8 mouse cellular contexts compared by ENCODE assay signal in the genomic region with DNA sequence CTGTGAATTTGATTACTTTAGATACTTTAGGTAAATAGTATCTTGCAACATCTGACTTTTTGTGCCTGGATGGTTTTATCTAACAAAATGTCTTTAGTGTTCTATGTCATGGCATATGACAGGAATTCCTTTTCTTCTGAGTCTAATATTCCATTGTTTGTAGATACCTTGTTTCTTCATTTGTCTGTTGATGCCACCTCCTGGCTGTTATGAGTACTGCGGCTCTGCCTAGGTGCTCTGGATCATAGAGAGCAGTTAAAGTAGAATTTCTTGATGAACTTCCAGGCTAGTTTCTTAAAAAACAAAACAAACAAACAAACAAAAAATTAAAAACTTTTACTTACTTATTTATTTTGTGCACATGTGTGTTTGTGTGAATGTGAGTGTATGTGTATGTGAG.
DNase-seq lines count a peak whose midpoint lies in the region; ATAC-seq and TF ChIP-seq lines count a peak whose summit lies in the region.

No protein-coding gene starts in this region.

- H3K36me3 ChIP-seq in spleen, adult 2 months (ENCODE audit: control insufficient read depth, insufficient read depth, low read length) = no peaks in the 10 kb centered on the region
- H3K36me3 ChIP-seq in forebrain, embryonic 16.5 days (ENCODE audit: control insufficient read depth, insufficient read depth) = no peaks in the 10 kb centered on the region

- 46% methylated on average over 1 of the region's 1 CpGs for WGBS in spleen, adult 2 months
- 80% methylated on average over 1 of the region's 1 CpGs for WGBS in forebrain, embryonic 16.5 days

- peaks cover 4% of the 10 kb centered on the region; the same call in 1 of the 2 replicates for H3K4me1 ChIP-seq in spleen, adult 2 months (ENCODE audit: control insufficient read depth, insufficient read depth, insufficient read length)
- H3K4me1 ChIP-seq in forebrain, embryonic 16.5 days (replicated peaks; ENCODE audit: control insufficient read depth, insufficient read depth, low read length) = peaks cover 9% of the 10 kb centered on the region

- H3K27me3 ChIP-seq in spleen, adult 2 months (ENCODE audit: control insufficient read depth, insufficient read depth, low read length) = no peaks in the 10 kb centered on the region
- H3K27me3 ChIP-seq in forebrain, embryonic 16.5 days (replicated peaks; ENCODE audit: control insufficient read depth, insufficient read depth, low read length) = no peaks in the 10 kb centered on the region

- TF ChIP-seq CTCF in left cerebral cortex, adult 2 months (IDR thresholded peaks at IDR 0.05) = peak; percentile 69
- TF ChIP-seq CTCF in spleen, adult 2 months (IDR thresholded peaks at IDR 0.05; ENCODE audit: extremely low read depth, insufficient read depth, insufficient read length, insufficient replicate concordance) = peak; percentile 9; the same call in 1 of the 2 replicates

- no peak overlapping the region for H3K27ac ChIP-seq in left cerebral cortex, adult 2 months
- H3K27ac ChIP-seq in spleen, adult 2 months (ENCODE audit: insufficient read depth, low read length) = no peak overlapping the region
- no peak overlapping the region for H3K27ac ChIP-seq in forebrain, embryonic 16.5 days (ENCODE audit: low read length)

- H3K4me3 ChIP-seq in left cerebral cortex, adult 2 months = no peak overlapping the region
- no peak overlapping the region for H3K4me3 ChIP-seq in spleen, adult 2 months (ENCODE audit: extremely low read depth, insufficient read depth, insufficient read length)
- H3K4me3 ChIP-seq in forebrain, embryonic 16.5 days (replicated peaks; ENCODE audit: low read length) = no peak overlapping the region

- no peak overlapping the region for H3K9ac ChIP-seq in forebrain, embryonic 16.5 days (replicated peaks; ENCODE audit: low read depth, low read length)

- intact Hi-C loops in left cerebral cortex, adult 2 months (cut with DNase I) = no loop called here

- DNase-seq in heart, adult 18-20 months = peak; percentile 12 to 70
- no peak for DNase-seq in heart, adult 9 months (ENCODE audit: low spot score in 2 of 2)
- DNase-seq in urinary bladder, postnatal 14 days (ENCODE audit: low spot score) = peak; percentile 44
- DNase-seq in urinary bladder, postnatal 10 days (ENCODE audit: low spot score) = no peak
- peak; percentile 38 to 51 for DNase-seq in cerebellum, postnatal 10 days
- DNase-seq in left cerebral cortex, adult 2 months (ENCODE audit: extremely low spot score in 1 of 2, low spot score in 2 of 2) = peak in 1 of 2 experiments; percentile 43
- DNase-seq in spleen, adult 2 months (ENCODE audit: low read depth in 1 of 2, low spot score in 2 of 2) = peak in 1 of 2 experiments; percentile 58

- TF ChIP-seq POLR2A in spleen, adult 2 months (IDR thresholded peaks at IDR 0.05; ENCODE audit: low read depth, low read length) = no peak

- no peaks in the 10 kb centered on the region for H3K9me3 ChIP-seq in forebrain, embryonic 16.5 days (ENCODE audit: control insufficient read depth, low read length)

- H3K4me2 ChIP-seq in forebrain, embryonic 16.5 days (ENCODE audit: low read length) = no peak overlapping the region

- ATAC-seq in forebrain, embryonic 16.5 days = no peak

Comparison
In these comparisons a context has a peak if more than half of its experiments do, and no peak if none do; other contexts are left out.
1. DNase-seq: peak in heart, adult 18-20 months (2 of 2), urinary bladder, postnatal 14 days (single experiment) and cerebellum, postnatal 10 days (2 of 2); none in heart, adult 9 months (0 of 2) and urinary bladder, postnatal 10 days (single experiment).